Mouse (Mus musculus) limb, embryonic 14.5 days (tissue): ENCODE data around the gene Ceacam10. TPM values are rescaled to one million over a fixed set of nuclear protein-coding genes. Genes with fewer than 3 reads are reported as not detected.

Experiments
- ATAC-seq: fragments of 200-750 bp; cut with Nextera tagmentation; 2 replicates; pipeline ENCODE4 v1.8.0; 2017; ENCODE audit warnings: low read depth, moderate number of reproducible peaks, moderate TSS enrichment; ENCODE audit not compliant: low FRiP score
- DNase-seq: peaks from one replicate; pipeline ENCODE4 v3.0.0-alpha.2; 2015; ENCODE audit warnings: low spot score
- H3K27ac ChIP-seq: fragments of 300-500 bp; sonication (generic); replicated peaks from 2 replicates; pipeline ENCODE4 v1.5.1; 2014; ENCODE audit warnings: low read depth, mild to moderate bottlenecking, low read length, moderate library complexity, mixed read lengths
- H3K27me3 ChIP-seq: fragments of 300-500 bp; sonication (generic); 2 replicates; pipeline ENCODE4 v1.6.1; 2014; ENCODE audit warnings: low read length, mixed read lengths; ENCODE audit not compliant: control insufficient read depth, insufficient read depth
- H3K36me3 ChIP-seq: fragments of 300-500 bp; sonication (generic); 2 replicates; pipeline ENCODE4 v1.6.1; 2014; ENCODE audit warnings: mild to moderate bottlenecking, low read length, moderate library complexity, mixed read lengths; ENCODE audit not compliant: control insufficient read depth, insufficient read depth
- H3K4me1 ChIP-seq: fragments of 300-500 bp; sonication (generic); 2 replicates; pipeline ENCODE4 v1.6.1; 2014; ENCODE audit warnings: antibody characterized with exemption, low read length, mixed read lengths; ENCODE audit not compliant: control insufficient read depth, insufficient read depth
- H3K4me2 ChIP-seq: fragments of 300-500 bp; sonication (generic); replicated peaks from 2 replicates; pipeline ENCODE4 v1.6.1; 2014; ENCODE audit warnings: low read depth, mild to moderate bottlenecking, low read length, moderate library complexity; ENCODE audit not compliant: severe bottlenecking
- H3K4me3 ChIP-seq: fragments of 300-500 bp; sonication (generic); replicated peaks from 2 replicates; pipeline ENCODE4 v1.5.1; 2014; ENCODE audit warnings: low read length
- H3K9ac ChIP-seq: fragments of 300-500 bp; sonication (generic); 2 replicates; pipeline ENCODE4 v1.6.1; 2014; ENCODE audit warnings: mild to moderate bottlenecking, low read depth, low read length, moderate library complexity; ENCODE audit not compliant: severe bottlenecking
- H3K9me3 ChIP-seq: fragments of 300-500 bp; sonication (generic); 2 replicates; pipeline ENCODE4 v1.6.1; 2016; ENCODE audit warnings: low read length; ENCODE audit not compliant: control insufficient read depth
- POLR2A ChIP-seq: fragments of 200-500 bp; IDR thresholded peaks from 2 replicates; pipeline ENCODE4 v1.8.0; 2012; ENCODE audit warnings: inconsistent platforms, mild to moderate bottlenecking, moderate library complexity, borderline replicate concordance; ENCODE audit not compliant: insufficient read depth, insufficient read length; ENCODE audit errors: extremely low read depth
- WGBS: fragments of 180-500 bp; shearing (Covaris S2); extraction: QIAGEN DNeasy Blood & Tissue Kit; methylation state at CpG from one replicate; pipeline ENCODE4 v1.1.7; 2014; 5-methylcytosine and 5-hydroxymethylcytosine counted together
- polyA plus RNA-seq, 2 experiments: library from polyadenylated mRNA; depleted of rRNA in 1 of 2; stranded (reverse) in 1 of 2; unstranded in 1 of 2; fragments of >200 nt; fragmentation: Nextera tagmentation in 1 of 2; extraction: Ambion mirVana in 1 of 2; gene quantifications; 2 replicates each; pipeline versions ENCODE4 v1.2.1 to v1.2.3; 2012 to 2014

Gene Ceacam10
- polyA plus RNA-seq, 2 experiments, result not detected

DNA sequence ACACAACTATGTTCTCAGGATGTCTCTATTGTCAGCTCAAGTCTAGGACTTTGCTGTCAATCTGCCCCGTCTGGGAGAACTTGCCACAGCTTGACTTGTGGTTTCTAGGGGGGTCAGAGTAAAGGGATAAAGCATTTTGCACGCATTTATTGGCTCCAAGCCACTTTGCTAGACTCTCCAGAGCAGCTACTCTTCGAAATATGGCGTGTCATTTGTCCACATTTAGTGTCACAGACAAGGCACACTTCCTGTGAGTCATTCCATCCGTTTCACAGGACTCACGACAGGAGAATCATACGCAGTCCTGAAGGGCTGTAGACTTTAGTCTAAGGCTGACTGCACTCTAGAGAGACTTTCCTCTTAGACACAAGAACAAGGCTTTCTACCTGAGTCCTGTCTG lies 47.4 kb downstream of the Ceacam10 start:
- Histone ChIP-seq H3K36me3 (no peaks in the 10 kb centered on the region), H3K27ac (no peak overlapping the region), H3K4me2 (no peak overlapping the region), H3K27me3 (no peaks in the 10 kb centered on the region), H3K4me3 (no peak overlapping the region), H3K9me3 (no peaks in the 10 kb centered on the region), H3K4me1 (no peaks in the 10 kb centered on the region), H3K9ac (no peak overlapping the region)
- TF ChIP-seq POLR2A, result no peak
- 75% methylated on average over 7 of the region's 7 CpGs for WGBS
- ATAC-seq, result no peak
- no peak for DNase-seq

DNA sequence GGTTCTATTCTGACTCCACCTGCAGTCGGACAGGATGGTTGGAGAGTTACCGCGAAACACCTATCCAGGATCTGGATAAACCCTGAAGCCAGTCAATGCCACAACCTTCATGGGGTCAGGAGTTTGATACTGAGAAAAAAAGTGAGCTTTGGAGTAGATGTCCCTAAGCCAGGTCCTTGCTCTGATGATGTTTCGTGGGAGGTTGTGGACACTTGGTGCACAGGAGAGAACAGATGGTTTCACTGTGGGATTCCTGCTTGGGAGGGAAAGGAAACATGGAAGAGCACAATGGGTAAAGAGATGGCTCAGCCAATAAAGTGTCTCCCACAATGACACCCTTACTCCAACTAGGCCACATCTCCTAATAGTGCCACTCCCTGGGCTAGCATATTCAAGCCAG lies 50.2 kb downstream of the Ceacam10 start:
- Histone ChIP-seq H3K4me3 (no peak overlapping the region), H3K27ac (no peak overlapping the region), H3K27me3 (no peaks in the 10 kb centered on the region), H3K4me2 (no peak overlapping the region), H3K36me3 (no peaks in the 10 kb centered on the region), H3K4me1 (no peaks in the 10 kb centered on the region), H3K9me3 (no peaks in the 10 kb centered on the region), H3K9ac (no peak overlapping the region)
- no peak for DNase-seq
- no peak for TF ChIP-seq POLR2A
- 90% methylated on average over 4 of the region's 4 CpGs for WGBS
- ATAC-seq, result no peak

Other genes with a start within 250 kb of the Ceacam10 start
- gene Irgq, start 246.5 kb upstream of the Ceacam10 start, polyA plus RNA-seq (2012; rRNA removed), result 16.3 and 21.9 TPM in 2 replicates
- gene Irgq, start 246.5 kb upstream of the Ceacam10 start, polyA plus RNA-seq (2014; fragmentation: Nextera tagmentation; extraction: Ambion mirVana), result 10.7 TPM in 2 replicates
- gene Pinlyp, start 231.1 kb upstream of the Ceacam10 start, polyA plus RNA-seq (2012; rRNA removed), result 0.35 and 0.51 TPM in 2 replicates
- 1.7 and 2.0 TPM in 2 replicates for gene Pinlyp, start 231.1 kb upstream of the Ceacam10 start, polyA plus RNA-seq (2014; fragmentation: Nextera tagmentation; extraction: Ambion mirVana)
- 133 and 155 TPM in 2 replicates for gene Xrcc1, start 230.9 kb upstream of the Ceacam10 start, polyA plus RNA-seq (2012; rRNA removed)
- 103 and 106 TPM in 2 replicates for gene Xrcc1, start 230.9 kb upstream of the Ceacam10 start, polyA plus RNA-seq (2014; fragmentation: Nextera tagmentation; extraction: Ambion mirVana)
- 19.9 and 21.9 TPM in 2 replicates for gene Ethe1, start 189.7 kb upstream of the Ceacam10 start, polyA plus RNA-seq (2012; rRNA removed)
- 30.7 and 31.5 TPM in 2 replicates for gene Ethe1, start 189.7 kb upstream of the Ceacam10 start, polyA plus RNA-seq (2014; fragmentation: Nextera tagmentation; extraction: Ambion mirVana)
- 4.5 and 7.6 TPM in 2 replicates for gene Zfp575, start 189.6 kb upstream of the Ceacam10 start, polyA plus RNA-seq (2012; rRNA removed)
- 5.0 TPM in 2 replicates for gene Zfp575, start 189.6 kb upstream of the Ceacam10 start, polyA plus RNA-seq (2014; fragmentation: Nextera tagmentation; extraction: Ambion mirVana)
- 4.1 and 5.5 TPM in 2 replicates for gene Phldb3, start 166.4 kb upstream of the Ceacam10 start, polyA plus RNA-seq (2012; rRNA removed)
- 0.70 and 1.2 TPM in 2 replicates for gene Phldb3, start 166.4 kb upstream of the Ceacam10 start, polyA plus RNA-seq (2014; fragmentation: Nextera tagmentation; extraction: Ambion mirVana)
- 24.8 and 30.4 TPM in 2 replicates for gene Lypd3, start 140.7 kb upstream of the Ceacam10 start, polyA plus RNA-seq (2012; rRNA removed)
- 38.8 and 50.7 TPM in 2 replicates for gene Lypd3, start 140.7 kb upstream of the Ceacam10 start, polyA plus RNA-seq (2014; fragmentation: Nextera tagmentation; extraction: Ambion mirVana)
- not detected in 2 replicates for gene Tex101, start 100.5 kb upstream of the Ceacam10 start, polyA plus RNA-seq (2012; rRNA removed)
- gene Tex101, start 100.5 kb upstream of the Ceacam10 start, polyA plus RNA-seq (2014; fragmentation: Nextera tagmentation; extraction: Ambion mirVana), result not detected in 2 replicates
- not detected in 2 replicates for gene BC049730, start 68.0 kb upstream of the Ceacam10 start, polyA plus RNA-seq (2012; rRNA removed)
- not detected in 2 replicates for gene BC049730, start 68.0 kb upstream of the Ceacam10 start, polyA plus RNA-seq (2014; fragmentation: Nextera tagmentation; extraction: Ambion mirVana)
- not detected in 2 replicates for gene Gm4763, start 50.3 kb upstream of the Ceacam10 start, polyA plus RNA-seq (2012; rRNA removed)
- gene Gm4763, start 50.3 kb upstream of the Ceacam10 start, polyA plus RNA-seq (2014; fragmentation: Nextera tagmentation; extraction: Ambion mirVana), result not detected in 2 replicates
- gene Cd177, start 16.9 kb upstream of the Ceacam10 start, polyA plus RNA-seq (2012; rRNA removed), result 0.05 and 0.27 TPM in 2 replicates
- 0.22 and 0.30 TPM in 2 replicates for gene Cd177, start 16.9 kb upstream of the Ceacam10 start, polyA plus RNA-seq (2014; fragmentation: Nextera tagmentation; extraction: Ambion mirVana)
- 14.4 and 17.1 TPM in 2 replicates for gene Gm9844, start 85.0 kb downstream of the Ceacam10 start, polyA plus RNA-seq (2012; rRNA removed)
- 14.2 and 17.1 TPM in 2 replicates for gene Gm9844, start 85.0 kb downstream of the Ceacam10 start, polyA plus RNA-seq (2014; fragmentation: Nextera tagmentation; extraction: Ambion mirVana)
- gene Lypd4, start 92.7 kb downstream of the Ceacam10 start, polyA plus RNA-seq (2012; rRNA removed), result not detected in 2 replicates
- gene Lypd4, start 92.7 kb downstream of the Ceacam10 start, polyA plus RNA-seq (2014; fragmentation: Nextera tagmentation; extraction: Ambion mirVana), result not detected in 2 replicates
- 0.04 TPM in 1 of 2 replicates, not detected in the other for gene Dmrtc2, start 92.9 kb downstream of the Ceacam10 start, polyA plus RNA-seq (2012; rRNA removed)
- 0.19 TPM in 1 of 2 replicates, not detected in the other for gene Dmrtc2, start 92.9 kb downstream of the Ceacam10 start, polyA plus RNA-seq (2014; fragmentation: Nextera tagmentation; extraction: Ambion mirVana)
- gene Rps19, start 107.2 kb downstream of the Ceacam10 start, polyA plus RNA-seq (2012; rRNA removed), result 1,054 and 1,323 TPM in 2 replicates
- 3,510 and 3,666 TPM in 2 replicates for gene Rps19, start 107.2 kb downstream of the Ceacam10 start, polyA plus RNA-seq (2014; fragmentation: Nextera tagmentation; extraction: Ambion mirVana)
- gene Cd79a, start 120.2 kb downstream of the Ceacam10 start, polyA plus RNA-seq (2012; rRNA removed), result 0.84 and 1.4 TPM in 2 replicates
- 0.26 and 0.37 TPM in 2 replicates for gene Cd79a, start 120.2 kb downstream of the Ceacam10 start, polyA plus RNA-seq (2014; fragmentation: Nextera tagmentation; extraction: Ambion mirVana)
- gene Arhgef1, start 125.7 kb downstream of the Ceacam10 start, polyA plus RNA-seq (2012; rRNA removed), result 256 and 337 TPM in 2 replicates
- 109 and 116 TPM in 2 replicates for gene Arhgef1, start 125.7 kb downstream of the Ceacam10 start, polyA plus RNA-seq (2014; fragmentation: Nextera tagmentation; extraction: Ambion mirVana)
- gene Gm4881, start 167.3 kb downstream of the Ceacam10 start, polyA plus RNA-seq (2012; rRNA removed), result 0.06 and 0.09 TPM in 2 replicates
- not detected in 2 replicates for gene Gm4881, start 167.3 kb downstream of the Ceacam10 start, polyA plus RNA-seq (2014; fragmentation: Nextera tagmentation; extraction: Ambion mirVana)
- gene Rabac1, start 195.5 kb downstream of the Ceacam10 start, polyA plus RNA-seq (2012; rRNA removed), result 185 and 268 TPM in 2 replicates
- gene Rabac1, start 195.5 kb downstream of the Ceacam10 start, polyA plus RNA-seq (2014; fragmentation: Nextera tagmentation; extraction: Ambion mirVana), result 212 and 230 TPM in 2 replicates
- 0.84 and 1.1 TPM in 2 replicates for gene Atp1a3, start 228.8 kb downstream of the Ceacam10 start, polyA plus RNA-seq (2012; rRNA removed)
- 0.54 and 0.69 TPM in 2 replicates for gene Atp1a3, start 228.8 kb downstream of the Ceacam10 start, polyA plus RNA-seq (2014; fragmentation: Nextera tagmentation; extraction: Ambion mirVana)